Mouse (Mus musculus): ENCODE data around the gene Dgkz.

Gene Dgkz

GRCm38 (mm10) chr2:91934016-91934415, 41.6 kb downstream of the Dgkz start:
- DNase-seq: no peak

GRCm38 (mm10) chr2:91933471-91933870, 42.2 kb downstream of the Dgkz start:
- no peak for DNase-seq

- DNase-seq: peak; percentile 90
Observed at GRCm38 (mm10) chr2:91932737-91933350, 42.8 kb downstream of the Dgkz start.

GRCm38 (mm10) chr2:91932160-91932711, 43.4 kb downstream of the Dgkz start, which contains the start of gene Mdk:
Mdk (minus strand) TSS chr2:91932297.
- DNase-seq: no peak

- peak; percentile 93 for DNase-seq
Observed at GRCm38 (mm10) chr2:91931328-91932159, 44.1 kb downstream of the Dgkz start.

GRCm38 (mm10) chr2:91930761-91931291, 44.8 kb downstream of the Dgkz start:
- DNase-seq: peak; percentile 92

GRCm38 (mm10) chr2:91929936-91930335, 45.7 kb downstream of the Dgkz start:
- peak; percentile 90 for DNase-seq

- DNase-seq: no peak
Observed at GRCm38 (mm10) chr2:91929455-91929854, 46.2 kb downstream of the Dgkz start.

- DNase-seq: peak; percentile 89
Observed at GRCm38 (mm10) chr2:91928534-91929350, 46.9 kb downstream of the Dgkz start.

GRCm38 (mm10) chr2:91927826-91928533, 47.7 kb downstream of the Dgkz start:
- peak; percentile 95 for DNase-seq

GRCm38 (mm10) chr2:91926949-91927348, 48.7 kb downstream of the Dgkz start, which contains the start of gene Chrm4:
Chrm4 (plus strand) TSS chr2:91927249.
- DNase-seq: peak; percentile 88

GRCm38 (mm10) chr2:91925442-91925841, 50.2 kb downstream of the Dgkz start:
- DNase-seq: peak; percentile 85

- peak; percentile 82 for DNase-seq
Observed at GRCm38 (mm10) chr2:91924726-91925125, 50.9 kb downstream of the Dgkz start.

- peak; percentile 91 for DNase-seq
Observed at GRCm38 (mm10) chr2:91923415-91924337, 52.0 kb downstream of the Dgkz start.

GRCm38 (mm10) chr2:91922586-91923414, 52.9 kb downstream of the Dgkz start:
- peak; percentile 85 for DNase-seq

- DNase-seq: peak; percentile 94
Observed at GRCm38 (mm10) chr2:91921790-91922570, 53.7 kb downstream of the Dgkz start.

GRCm38 (mm10) chr2:91921181-91921789, 54.4 kb downstream of the Dgkz start:
- DNase-seq: peak; percentile 92

GRCm38 (mm10) chr2:91920130-91920529, 55.5 kb downstream of the Dgkz start:
- DNase-seq: peak; percentile 78

All from heart, adult 11 months (tissue).